Mouse (Mus musculus): ENCODE results near the gene 9430038I01Rik.

DNA sequence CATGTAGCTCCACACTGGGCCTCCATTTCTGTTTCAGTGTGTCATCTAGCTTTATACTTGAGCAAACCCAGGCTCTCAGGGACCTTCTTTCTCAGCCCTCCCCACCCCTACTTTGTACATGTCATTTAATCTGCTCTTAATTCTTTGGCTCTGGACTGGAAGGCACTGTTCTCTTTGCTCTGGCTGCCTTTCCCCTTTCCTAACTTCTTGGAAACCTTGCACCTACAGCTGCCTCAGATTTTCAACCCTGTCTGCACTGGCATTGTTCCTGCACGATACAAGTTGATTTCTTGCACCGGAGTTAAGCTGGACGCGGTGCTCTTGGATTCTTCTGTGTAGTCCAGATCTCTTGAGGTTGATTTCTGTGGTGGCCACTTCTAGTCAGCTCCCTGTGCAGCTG lies 32.4 kb upstream of the 9430038I01Rik start:
- no peak for TF ChIP-seq EP300 (IDR thresholded peaks at IDR 0.05; ENCODE audit: insufficient read depth, low read depth, low read length)
- TF ChIP-seq CTCF (IDR thresholded peaks at IDR 0.05; ENCODE audit: low read depth, low read length) = no peak

Measured in ES-Bruce4 (cell line).